Mouse (Mus musculus) ovary, postnatal 14 days (tissue): ENCODE data around the gene Scg3.
"Not testable (repeated sequence)": the region's sequence is repeated elsewhere in the genome, so short reads cannot be mapped to it uniquely, and the experiment has no call there.

ENCODE experiments used
- DNase-seq: peaks from one replicate; pipeline ENCODE4 v3.0.0; 2022; ENCODE audit warnings: low spot score

Scg3 gene

GRCm38 (mm10) chr9:75683426-75684191 lies at the start of gene Scg3:
Gene Scg3, minus strand, starts transcription at chr9:75684056.
- peak; percentile 73 for DNase-seq

DNA sequence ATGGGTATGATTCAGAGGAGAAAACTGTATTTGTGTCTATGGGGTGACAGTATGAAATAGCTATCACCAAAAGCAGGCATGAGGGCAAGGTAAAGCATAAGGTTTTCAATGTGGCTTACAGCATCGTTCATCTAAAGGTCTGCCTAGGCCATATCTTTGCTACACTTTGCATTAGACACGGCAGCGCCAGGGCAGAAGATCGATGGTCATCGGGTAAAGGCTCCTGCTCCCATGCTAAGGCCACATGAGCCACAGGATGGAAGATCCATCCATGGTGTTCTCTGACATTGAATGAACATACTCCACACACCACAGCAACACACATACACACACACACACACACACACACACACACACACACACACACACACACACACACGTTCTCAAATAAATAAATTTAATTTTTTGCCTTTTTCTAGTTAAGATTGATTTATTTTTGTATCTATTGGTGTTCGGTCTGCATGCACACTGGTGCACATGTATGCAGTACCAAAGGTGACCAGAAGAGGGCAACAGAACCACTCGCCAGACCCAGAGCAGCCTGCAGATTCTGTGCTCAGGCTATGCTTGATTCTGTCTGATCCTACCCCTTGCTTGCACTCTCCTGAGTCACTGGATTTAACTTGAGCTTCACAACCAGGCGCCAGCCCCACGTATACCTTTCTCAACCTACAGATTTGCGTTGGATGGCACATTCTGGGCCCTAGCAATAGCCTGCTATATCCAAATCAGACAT lies 36.3 kb upstream of the Scg3 start:
- DNase-seq: peak; percentile 66

- no peak for DNase-seq
These were observed 35.6 kb upstream of the Scg3 start for GRCm38 (mm10) chr9:75719481-75719880.

GRCm38 (mm10) chr9:75684772-75685171 lies 916 bp upstream of the Scg3 start:
- no peak for DNase-seq

DNA sequence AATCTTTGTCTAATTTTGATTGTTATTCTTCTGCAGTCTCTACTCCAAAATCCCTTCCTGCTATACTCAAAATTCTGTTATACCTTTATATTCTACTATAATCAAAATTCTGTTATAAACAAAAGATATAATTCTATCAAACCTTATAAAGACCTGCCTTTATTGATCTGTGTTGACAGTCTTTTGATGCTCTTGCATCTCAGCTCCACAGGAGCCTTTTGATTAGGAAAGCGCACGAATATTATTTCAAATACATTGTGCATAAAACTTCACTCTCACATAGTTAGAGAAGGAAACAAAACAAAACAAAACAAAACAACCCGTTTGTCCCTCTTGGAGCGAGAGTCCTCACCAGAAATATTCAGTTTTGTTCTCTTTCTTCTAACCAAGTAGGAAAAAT lies 436 bp upstream of the Scg3 start:
- DNase-seq: no peak

DNA sequence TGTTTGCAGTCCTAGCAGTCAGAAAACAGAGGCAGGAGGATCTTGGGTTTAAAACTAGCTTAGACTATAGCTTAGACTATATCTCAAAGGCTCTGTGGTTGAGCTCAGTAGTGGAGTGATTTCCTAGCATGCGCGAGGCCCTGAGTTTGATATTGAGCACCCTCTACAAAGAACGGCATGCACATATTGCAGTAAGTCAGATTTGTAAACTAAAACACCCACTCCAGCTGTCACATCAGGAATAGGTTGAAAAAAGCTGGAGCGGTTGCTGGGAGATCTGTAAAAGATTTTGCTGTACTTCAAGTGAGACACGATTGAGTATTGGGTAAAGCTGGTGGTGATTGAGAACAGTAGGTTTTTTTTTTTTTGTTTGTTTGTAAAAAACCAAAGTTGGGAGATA lies 3.2 kb downstream of the Scg3 start:
- no peak for DNase-seq

GRCm38 (mm10) chr9:75679629-75680028 lies 4.2 kb downstream of the Scg3 start:
- no peak for DNase-seq

DNA sequence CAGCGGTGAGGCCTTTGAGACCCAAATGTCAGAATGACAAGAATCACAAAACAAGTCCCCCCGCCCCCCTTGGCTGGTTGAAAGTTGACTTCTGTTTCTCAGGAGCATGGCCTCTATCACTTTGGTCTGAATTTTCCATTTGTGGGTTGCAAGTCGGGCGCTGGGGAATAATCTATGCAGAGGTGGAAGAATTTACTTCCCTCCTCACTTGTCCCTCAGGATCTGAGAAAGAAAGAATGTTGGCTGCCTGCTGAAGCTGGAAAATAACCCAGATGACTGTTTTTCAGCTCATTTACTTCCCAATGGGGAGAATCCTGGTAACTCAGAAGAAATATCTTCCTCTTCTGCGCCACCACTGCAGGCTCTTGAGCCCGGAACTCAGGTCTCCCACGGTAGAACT lies 5.5 kb downstream of the Scg3 start:
- no peak for DNase-seq

GRCm38 (mm10) chr9:75676226-75676625 lies 7.6 kb downstream of the Scg3 start:
- no peak for DNase-seq

DNA sequence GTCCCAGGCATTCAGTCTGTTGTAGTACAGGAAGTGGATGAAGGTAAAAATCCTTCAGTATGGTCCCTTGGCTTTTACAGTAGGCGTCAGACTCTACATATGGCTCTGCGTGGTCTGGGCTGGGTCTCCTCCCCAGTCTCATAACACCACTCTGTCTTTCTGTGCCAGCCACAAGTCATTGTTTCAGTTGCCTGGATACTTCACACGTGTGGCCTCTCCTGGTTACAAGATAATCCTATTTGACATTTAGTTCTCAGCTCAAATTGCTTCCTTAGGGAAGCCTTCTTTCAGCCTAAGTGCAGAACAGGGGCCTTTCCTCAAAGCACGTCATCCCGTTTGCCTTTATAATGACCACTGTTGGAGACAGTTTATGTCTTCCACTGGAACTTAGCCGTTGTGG lies 11.1 kb downstream of the Scg3 start:
- no peak for DNase-seq

- DNase-seq: no peak
These were observed 17.2 kb downstream of the Scg3 start for GRCm38 (mm10) chr9:75666612-75667011.

GRCm38 (mm10) chr9:75665364-75665763 lies 18.5 kb downstream of the Scg3 start:
- DNase-seq: no peak

DNA sequence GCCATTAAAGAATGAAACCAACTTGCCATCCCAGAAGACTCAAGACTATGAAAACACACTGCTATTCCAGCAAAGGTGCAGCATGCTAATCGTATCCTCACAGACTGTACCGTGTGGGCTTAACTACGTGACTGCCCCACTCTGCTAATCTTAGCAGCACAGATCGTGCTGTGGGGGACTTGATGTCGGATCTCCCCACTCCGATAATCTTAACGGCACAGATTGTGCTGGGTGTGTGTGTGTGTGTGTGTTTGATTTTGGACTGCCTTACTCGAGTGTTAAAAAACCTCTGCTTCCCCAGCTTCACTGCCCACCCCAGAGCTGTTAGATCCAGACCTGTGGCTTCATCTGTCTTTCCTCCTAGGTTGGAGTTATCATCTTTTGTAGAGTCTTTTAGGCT lies 22.9 kb downstream of the Scg3 start:
- no peak for DNase-seq

DNA sequence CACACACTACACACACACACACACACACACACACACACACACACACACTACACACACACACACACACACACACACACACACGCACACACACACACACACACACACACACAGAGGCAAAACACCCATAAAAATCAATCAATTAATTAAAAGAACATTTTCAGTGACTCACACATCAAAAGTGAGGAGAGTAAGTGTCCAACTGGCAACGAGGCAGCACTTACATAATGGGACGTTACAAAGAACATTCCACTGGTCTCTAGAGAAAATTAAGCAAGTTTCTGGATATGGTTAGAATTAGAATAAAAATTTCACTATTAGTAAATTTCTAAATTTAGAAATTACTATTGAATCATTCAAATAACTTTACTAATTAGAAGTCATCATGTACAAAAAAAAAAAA lies 27.4 kb downstream of the Scg3 start:
- not testable (repeated sequence) for DNase-seq

GRCm38 (mm10) chr9:75653981-75654911 lies 29.6 kb downstream of the Scg3 start:
- DNase-seq: no peak

DNA sequence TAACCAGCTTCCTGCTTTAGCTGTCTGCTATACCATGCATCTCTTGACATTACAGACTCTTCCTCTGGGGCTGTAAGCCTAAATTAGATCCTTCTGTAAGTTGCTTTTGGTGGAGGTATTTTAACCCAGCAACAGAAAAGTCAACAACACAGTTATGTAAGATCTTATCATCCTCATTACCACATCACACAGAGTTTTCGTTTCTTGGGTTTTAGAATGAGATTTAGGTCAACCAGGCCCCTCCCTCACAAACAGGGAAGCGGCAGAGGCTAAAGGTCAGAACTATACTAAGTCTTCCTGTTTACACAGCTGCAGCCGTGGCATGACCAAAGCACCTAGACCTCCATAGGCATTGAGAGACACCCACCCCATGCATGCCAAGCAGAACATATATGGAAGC lies 38.5 kb downstream of the Scg3 start:
- DNase-seq: no peak

GRCm38 (mm10) chr9:75634226-75634625 lies 49.6 kb downstream of the Scg3 start:
- no peak for DNase-seq

GRCm38 (mm10) chr9:75633603-75634002 lies 50.3 kb downstream of the Scg3 start:
- no peak for DNase-seq

DNA sequence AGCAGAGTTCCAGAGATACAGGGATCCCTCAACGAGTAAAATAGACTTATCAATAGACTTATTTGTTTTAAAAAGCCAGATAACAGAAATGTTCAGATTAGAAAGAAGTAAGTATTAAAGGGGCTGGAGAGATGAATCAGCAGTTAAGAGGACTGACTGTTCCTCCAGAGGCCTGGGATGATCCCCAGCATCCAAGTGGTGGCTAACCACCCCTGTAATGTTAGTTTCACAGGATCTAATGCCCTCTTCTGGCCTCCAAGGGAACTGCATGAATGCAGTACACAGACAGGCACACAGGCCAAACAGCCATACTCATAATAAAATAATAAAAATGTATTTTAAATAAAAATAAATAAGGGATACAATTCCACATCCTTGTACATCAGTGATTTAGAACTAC lies 51.0 kb downstream of the Scg3 start:
- no peak for DNase-seq

GRCm38 (mm10) chr9:75632111-75632510 lies 51.7 kb downstream of the Scg3 start:
- DNase-seq: no peak

GRCm38 (mm10) chr9:75630823-75631454 lies 52.9 kb downstream of the Scg3 start:
- no peak for DNase-seq

DNA sequence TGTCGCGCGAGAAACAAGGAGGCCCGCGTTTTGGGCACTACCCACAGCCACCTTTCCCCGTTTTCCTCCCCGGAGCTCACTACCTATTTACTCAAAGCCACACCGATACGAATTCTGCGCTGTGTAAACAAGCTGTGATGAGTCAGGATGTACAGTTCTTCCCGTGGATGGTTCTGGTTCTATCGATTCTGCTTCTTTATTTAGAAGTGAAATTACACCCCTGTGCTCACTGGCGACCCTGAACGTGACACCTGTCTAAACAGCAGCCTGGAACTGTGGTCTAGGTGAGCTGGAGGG lies 57.6 kb downstream of the Scg3 start:
- DNase-seq: no peak
